Mouse (Mus musculus) CD4-positive, CD25-positive, alpha-beta regulatory T cell (primary cell): ENCODE results near the gene Skiv2l. TPM values are rescaled to one million over a fixed set of nuclear protein-coding genes. Genes with fewer than 3 reads are reported as not detected.

Experiments used
- polyA plus RNA-seq: library from polyadenylated mRNA; unstranded; fragments of 100-300 nt; shearing (Covaris generic); gene quantifications from one replicate; pipeline ENCODE4 v1.2.1, GENCODE M21; 2017

Gene Skiv2l
- polyA plus RNA-seq, result 126 TPM

DNA sequence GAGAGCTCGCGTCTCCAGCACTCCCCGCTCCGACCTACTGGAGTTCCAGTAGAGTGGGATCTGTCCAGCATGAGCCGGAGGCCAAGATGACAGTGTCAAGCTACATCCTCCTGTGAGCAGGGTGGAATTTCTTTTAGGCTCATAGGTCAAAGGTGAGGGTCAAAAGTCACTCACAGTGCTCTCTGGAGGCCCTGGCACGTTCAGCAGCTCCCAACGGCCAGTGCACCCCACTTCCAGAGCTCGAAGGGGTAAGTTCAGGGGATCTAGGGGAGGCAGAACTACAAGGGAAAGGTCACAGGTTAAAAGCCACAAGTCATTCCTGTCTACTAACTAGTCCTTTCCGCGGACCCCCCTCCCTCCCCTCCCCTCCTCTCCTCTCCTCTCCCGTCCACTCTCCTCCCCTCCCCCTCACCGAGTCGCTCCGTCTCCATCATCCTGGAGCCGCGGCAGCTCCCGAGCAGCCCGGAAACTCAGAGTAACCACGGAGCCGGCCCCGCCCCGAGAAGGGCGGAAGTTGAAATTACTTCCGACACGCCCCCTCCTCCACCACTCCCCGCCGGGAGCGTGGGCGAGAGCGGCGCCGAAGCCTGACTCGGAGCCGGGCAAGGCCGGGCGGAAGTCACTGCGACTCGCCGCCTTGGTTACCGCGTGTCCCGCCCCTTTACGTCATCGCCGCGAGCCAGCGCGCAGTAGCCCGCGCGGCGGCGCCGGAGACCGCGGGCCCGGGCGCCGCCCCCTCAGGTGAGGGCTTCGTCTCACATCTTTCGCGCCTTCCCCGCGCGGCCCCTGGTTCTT is at the start of gene Skiv2l, which contains the start of gene Nelfe:
TSS of gene Skiv2l (minus strand) at position 489 of the 795 bp plus-strand sequence.
TSS of gene Nelfe (plus strand) at position 670 of the 795 bp plus-strand sequence.

DNA sequence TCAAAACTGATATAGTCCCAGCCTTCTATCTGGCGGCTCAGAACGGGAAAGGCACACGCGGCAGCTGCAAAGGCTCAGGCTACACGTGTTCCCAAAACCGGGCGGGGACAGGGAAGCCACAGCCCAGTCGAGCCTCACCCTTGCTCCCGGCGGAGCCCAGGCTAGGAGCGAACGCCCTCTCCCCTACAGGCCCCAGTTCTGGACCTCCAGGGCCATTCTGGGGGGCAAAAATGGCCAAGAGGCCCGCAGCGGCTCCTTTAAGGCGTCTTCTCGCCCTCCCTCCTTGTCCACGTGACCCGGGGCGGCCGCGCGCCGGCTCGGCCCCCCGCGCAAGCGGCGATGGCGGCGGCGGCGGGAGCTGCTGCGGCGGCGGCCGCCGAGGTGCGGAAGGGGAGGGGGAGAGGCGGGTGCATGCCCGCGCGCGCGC is 48.2 kb upstream of the Skiv2l start, which contains the start of the genes C2 and Ehmt2:
TSS of gene C2 (minus strand) at position 106 of the 427 bp plus-strand sequence.
TSS of gene Ehmt2 (plus strand) at position 310 of the 427 bp plus-strand sequence.

DNA sequence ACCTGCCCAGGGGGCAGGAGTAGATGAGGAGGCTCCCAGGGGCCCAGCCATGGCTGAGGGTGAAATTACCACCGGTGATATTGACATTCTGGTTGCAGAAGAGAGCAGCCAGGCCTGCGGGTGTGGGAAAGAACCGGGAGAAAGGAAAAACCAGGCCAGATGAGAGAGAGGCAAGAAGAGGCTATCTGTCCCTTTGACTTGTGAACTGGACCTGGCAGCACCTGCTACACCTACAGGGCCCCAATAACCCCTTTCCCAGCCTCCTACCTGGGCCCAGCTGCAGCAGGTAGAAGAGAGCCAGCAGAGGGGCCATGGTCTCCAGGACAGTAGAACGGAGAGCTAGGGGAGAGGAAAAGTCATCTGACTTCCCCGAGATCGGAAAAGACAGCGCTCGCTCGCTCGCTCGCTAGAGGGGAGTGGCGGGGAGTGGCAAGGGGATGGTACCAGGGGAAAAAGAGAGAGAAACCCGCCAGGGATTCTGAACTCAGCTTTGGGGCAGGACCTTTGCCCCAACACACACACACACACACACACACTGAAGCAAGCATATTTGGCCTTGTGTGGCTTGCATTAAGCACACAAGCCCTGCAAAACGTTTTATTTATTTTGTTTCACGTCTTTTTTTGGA is 31.8 kb upstream of the Skiv2l start, which contains the start of gene Gm20547:
TSS of gene Gm20547 (minus strand) at position 360 of the 628 bp plus-strand sequence.

DNA sequence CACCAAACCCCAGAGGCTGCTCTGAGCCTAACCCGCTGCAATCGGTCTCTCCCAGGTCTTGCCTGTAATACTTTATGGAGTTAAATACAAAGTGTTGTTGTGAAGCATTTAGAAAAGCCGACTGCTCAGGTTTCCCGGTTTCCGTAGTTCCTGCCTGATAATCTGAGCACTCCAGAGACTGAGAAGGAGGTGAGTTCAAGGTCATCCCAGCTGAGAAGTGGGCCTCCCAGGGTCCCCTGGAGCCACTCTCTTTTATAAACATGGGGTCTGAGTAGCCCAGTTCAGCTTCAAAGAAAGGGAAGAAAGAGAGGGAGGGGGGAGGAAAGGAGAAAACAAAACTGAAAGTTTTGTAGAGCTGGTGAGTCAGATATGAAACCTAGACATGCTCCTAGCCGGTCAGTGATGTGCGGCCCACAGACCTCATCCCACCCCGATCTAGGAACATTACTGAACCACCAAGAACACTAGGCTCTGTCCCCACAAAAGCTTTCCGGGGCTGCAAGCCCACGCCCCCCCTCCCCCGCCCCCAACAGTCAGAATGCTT is 29.4 kb upstream of the Skiv2l start, which contains the start of gene Zbtb12:
TSS of gene Zbtb12 (plus strand) at position 148 of the 544 bp plus-strand sequence.

DNA sequence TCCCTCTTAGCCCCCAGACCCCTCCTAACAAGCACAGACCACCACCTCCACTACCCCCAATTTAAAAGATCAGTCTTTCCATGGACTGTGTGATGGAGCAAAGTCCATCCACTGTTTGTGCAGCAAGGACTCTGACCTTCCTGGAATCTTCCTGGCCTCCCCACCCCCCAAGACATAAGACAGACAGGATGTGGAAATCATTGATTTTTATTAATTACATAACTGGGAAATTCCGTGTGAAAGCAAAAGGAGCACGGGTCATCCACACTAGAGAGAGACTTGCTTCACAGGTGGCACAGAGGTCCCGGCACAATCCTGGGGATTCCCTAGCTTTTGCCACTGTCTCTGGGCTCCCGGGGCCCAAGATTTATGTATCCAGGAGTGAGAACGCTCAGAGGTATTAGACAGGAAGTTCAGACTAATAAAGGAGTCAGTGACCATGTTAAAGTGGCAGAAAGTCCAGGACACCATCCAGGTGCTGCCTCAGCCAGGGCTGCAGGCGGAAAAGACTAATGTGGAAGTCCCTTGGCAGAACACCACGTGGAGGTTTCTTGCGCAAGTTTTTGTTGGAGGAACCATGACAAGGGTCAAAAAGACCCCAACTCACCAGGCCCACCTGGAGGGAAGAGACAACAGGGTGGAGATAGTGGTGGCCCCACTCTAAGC is 12.5 kb upstream of the Skiv2l start, which contains the start of gene Cfb:
TSS of gene Cfb (minus strand) at position 103 of the 666 bp plus-strand sequence.

DNA sequence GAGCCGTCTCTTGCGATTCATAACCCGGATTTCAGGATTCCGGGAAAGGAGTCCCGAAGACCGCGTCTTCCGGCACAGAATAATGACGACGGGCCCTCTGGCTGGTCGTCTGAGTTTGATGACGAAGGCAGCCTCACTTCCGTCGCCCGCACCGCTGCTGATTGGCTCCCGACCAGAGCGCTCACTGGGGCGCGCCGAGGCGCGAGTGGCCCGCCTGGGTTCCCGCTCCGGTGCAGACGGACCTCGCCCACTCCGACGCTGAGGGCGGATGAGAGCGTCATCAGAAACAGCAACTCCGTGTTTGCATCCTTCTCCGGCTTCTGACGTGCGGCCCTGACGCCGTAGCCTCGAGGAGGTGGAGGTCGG is 13.2 kb downstream of the Skiv2l start, which contains the start of the genes Stk19 and Dxo:
TSS of gene Stk19 (minus strand) at position 90 of the 366 bp plus-strand sequence.
TSS of gene Dxo (plus strand) at position 164 of the 366 bp plus-strand sequence.

DNA sequence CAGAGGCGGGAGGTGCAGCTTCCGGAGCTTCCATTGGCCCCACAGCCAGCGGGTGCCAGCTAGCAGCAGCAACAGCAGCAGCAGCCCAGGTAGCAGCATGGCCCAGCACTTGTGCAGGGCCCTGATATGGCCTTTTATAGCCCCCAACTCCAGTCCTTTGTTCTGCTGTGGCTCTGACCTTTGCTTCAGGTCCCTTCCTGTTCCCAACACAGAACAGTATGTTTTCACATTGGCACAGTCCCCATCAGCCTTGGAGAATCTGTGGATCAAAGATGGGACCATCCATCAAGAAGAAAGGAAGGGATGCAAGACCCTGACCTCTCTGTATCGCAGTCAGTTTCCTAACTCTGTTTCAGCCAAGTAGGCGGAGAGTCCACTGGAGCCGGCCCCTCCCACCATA is 45.7 kb downstream of the Skiv2l start, which contains the start of gene Cyp21a1:
TSS of gene Cyp21a1 (minus strand) at position 261 of the 400 bp plus-strand sequence.

Other genes starting within 250 kb of the Skiv2l start
- 97.3 TPM for gene Rnf5, start 246.5 kb downstream of the Skiv2l start, polyA plus RNA-seq
- 23.3 TPM for gene Agpat1, start 245.9 kb downstream of the Skiv2l start, polyA plus RNA-seq
- gene Egfl8, start 234.2 kb downstream of the Skiv2l start, polyA plus RNA-seq, result 2.8 TPM
- gene Ppt2, start 221.7 kb downstream of the Skiv2l start, polyA plus RNA-seq, result 22.3 TPM
- gene Prrt1, start 220.7 kb downstream of the Skiv2l start, polyA plus RNA-seq, result 6.9 TPM
- 5.5 TPM for gene Fkbpl, start 205.4 kb downstream of the Skiv2l start, polyA plus RNA-seq
- gene Atf6b, start 203.1 kb downstream of the Skiv2l start, polyA plus RNA-seq, result 78.5 TPM
- not detected for gene Tnxb, start 179.7 kb downstream of the Skiv2l start, polyA plus RNA-seq
- gene C4b, start 106.3 kb downstream of the Skiv2l start, polyA plus RNA-seq, result not detected
- gene Cyp21a1, start 45.6 kb downstream of the Skiv2l start, polyA plus RNA-seq, result not detected
- gene Stk19, start 13.3 kb downstream of the Skiv2l start, polyA plus RNA-seq, result 31.8 TPM
- 78.8 TPM for gene Dxo, start 13.2 kb downstream of the Skiv2l start, polyA plus RNA-seq
- gene Nelfe, start 181 bp upstream of the Skiv2l start, polyA plus RNA-seq, result 47.9 TPM
- 0.91 TPM for gene Cfb, start 12.3 kb upstream of the Skiv2l start, polyA plus RNA-seq
- 0.36 TPM for gene Zbtb12, start 29.3 kb upstream of the Skiv2l start, polyA plus RNA-seq
- 0.07 TPM for gene Gm20547, start 31.8 kb upstream of the Skiv2l start, polyA plus RNA-seq
- 2.6 TPM for gene C2, start 48.1 kb upstream of the Skiv2l start, polyA plus RNA-seq
- 69.4 TPM for gene Ehmt2, start 48.3 kb upstream of the Skiv2l start, polyA plus RNA-seq
- gene Slc44a4, start 64.3 kb upstream of the Skiv2l start, polyA plus RNA-seq, result not detected
- gene Neu1, start 81.0 kb upstream of the Skiv2l start, polyA plus RNA-seq, result 75.2 TPM
- gene Hspa1b, start 109.0 kb upstream of the Skiv2l start, polyA plus RNA-seq, result 15.6 TPM
- not detected for gene Gm20481, start 119.7 kb upstream of the Skiv2l start, polyA plus RNA-seq
- 2.8 TPM for gene Hspa1a, start 121.9 kb upstream of the Skiv2l start, polyA plus RNA-seq
- not detected for gene Hspa1l, start 122.5 kb upstream of the Skiv2l start, polyA plus RNA-seq
- 81.8 TPM for gene Lsm2, start 131.7 kb upstream of the Skiv2l start, polyA plus RNA-seq
- gene Vars, start 150.8 kb upstream of the Skiv2l start, polyA plus RNA-seq, result 174 TPM
- 0.18 TPM for gene Vwa7, start 166.4 kb upstream of the Skiv2l start, polyA plus RNA-seq
- gene Sapcd1, start 177.8 kb upstream of the Skiv2l start, polyA plus RNA-seq, result 0.81 TPM
- 1.2 TPM for gene Msh5, start 196.5 kb upstream of the Skiv2l start, polyA plus RNA-seq
- gene Clic1, start 199.8 kb upstream of the Skiv2l start, polyA plus RNA-seq, result 479 TPM
- gene Ddah2, start 208.8 kb upstream of the Skiv2l start, polyA plus RNA-seq, result 1.2 TPM
- gene Ly6g6c, start 215.2 kb upstream of the Skiv2l start, polyA plus RNA-seq, result not detected
- gene Mpig6b, start 216.0 kb upstream of the Skiv2l start, polyA plus RNA-seq, result not detected
- gene Ly6g6e, start 226.7 kb upstream of the Skiv2l start, polyA plus RNA-seq, result not detected
- gene Ly6g6d, start 227.9 kb upstream of the Skiv2l start, polyA plus RNA-seq, result not detected
- not detected for gene Ly6g6f, start 235.4 kb upstream of the Skiv2l start, polyA plus RNA-seq
- 66.3 TPM for gene Abhd16a, start 239.1 kb upstream of the Skiv2l start, polyA plus RNA-seq